Mouse (Mus musculus) neural tube, embryonic 12.5 days (tissue): ENCODE measurements around the gene Ascl1. TPM values are rescaled to one million over a fixed set of nuclear protein-coding genes. Genes with fewer than 3 reads are reported as not detected.

ENCODE experiments used
- ATAC-seq: fragments of 200-750 bp; cut with Nextera tagmentation; 2 replicates; pipeline ENCODE4 v1.8.0; 2017; ENCODE audit warnings: low read depth, mild to moderate bottlenecking, moderate TSS enrichment, moderate library complexity; ENCODE audit not compliant: low FRiP score
- H3K27ac ChIP-seq: fragments of 300-500 bp; sonication (generic); 2 replicates; pipeline ENCODE4 v1.5.1; 2016
- H3K27me3 ChIP-seq: fragments of 300-500 bp; sonication (generic); replicated peaks from 2 replicates; pipeline ENCODE4 v1.6.1; 2016; ENCODE audit warnings: mild to moderate bottlenecking
- H3K36me3 ChIP-seq: fragments of 300-500 bp; sonication (generic); 2 replicates; pipeline ENCODE4 v1.6.1; 2016; ENCODE audit warnings: mild to moderate bottlenecking
- H3K4me1 ChIP-seq: fragments of 300-500 bp; sonication (generic); 2 replicates; pipeline ENCODE4 v1.6.1; 2016
- H3K4me2 ChIP-seq: fragments of 300-500 bp; sonication (generic); replicated peaks from 2 replicates; pipeline ENCODE4 v1.6.1; 2016; ENCODE audit warnings: mild to moderate bottlenecking
- H3K4me3 ChIP-seq: fragments of 300-500 bp; sonication (generic); 2 replicates; pipeline ENCODE4 v1.5.1; 2016
- H3K9ac ChIP-seq: fragments of 300-500 bp; sonication (generic); 2 replicates; pipeline ENCODE4 v1.6.1; 2016; ENCODE audit warnings: mild to moderate bottlenecking
- H3K9me3 ChIP-seq: fragments of 300-500 bp; sonication (generic); 2 replicates; pipeline ENCODE4 v1.6.1; 2016; ENCODE audit warnings: mild to moderate bottlenecking
- WGBS: fragments of 180-500 bp; shearing (Covaris S2); methylation state at CpG from one replicate; pipeline ENCODE4 v1.1.7; 2016; 5-methylcytosine and 5-hydroxymethylcytosine counted together
- polyA plus RNA-seq: library from polyadenylated mRNA; unstranded; fragments of >200 nt; fragmentation: Nextera tagmentation; extraction: Ambion mirVana; gene quantifications from 2 replicates; pipeline ENCODE4 v1.2.1, GENCODE M21; 2016

Ascl1 gene
- polyA plus RNA-seq: 53.7 and 66.1 TPM in 2 replicates

DNA sequence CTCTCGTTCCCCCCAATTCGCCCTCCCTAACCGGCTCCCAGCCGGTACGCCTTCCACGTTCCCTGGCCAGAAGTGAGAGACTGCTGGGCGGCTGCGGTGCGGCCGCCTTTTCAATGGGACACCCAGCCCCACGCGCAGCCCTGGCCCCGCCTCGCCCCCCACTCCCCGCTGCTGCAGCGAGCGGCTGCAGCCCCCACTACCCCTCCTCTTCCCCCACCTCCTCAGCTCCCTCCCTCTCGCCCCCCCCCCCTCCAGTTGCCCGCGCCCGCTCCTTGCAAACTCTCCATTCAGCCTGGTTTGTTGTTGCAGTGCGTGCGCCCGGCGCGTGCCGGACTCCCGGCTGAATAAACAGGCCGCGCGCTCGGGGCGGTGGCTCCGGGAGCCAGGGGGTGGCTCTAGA, at the start of gene Ascl1:
TSS of gene Ascl1 (minus strand) at position 85 of the 400 bp plus-strand sequence.
- Histone ChIP-seq H3K9me3 (peaks cover 4% of the 10 kb centered on the region; the same call in 1 of the 2 replicates), H3K4me2 (peak within 1 kb of the TSS; percentile 78), H3K4me3 (peak within 1 kb of the TSS; percentile 63), H3K9ac (peak within 1 kb of the TSS; percentile 87), H3K4me1 (peaks cover 34% of the 10 kb centered on the region), H3K27ac (peak within 1 kb of the TSS; percentile 67), H3K36me3 (no peaks in the 10 kb centered on the region), H3K27me3 (peaks cover 28% of the 10 kb centered on the region)
- 0% methylated on average over 33 of the region's 34 CpGs for WGBS
- ATAC-seq: peak; percentile 56

- Histone ChIP-seq H3K27me3 (no peaks in the 10 kb centered on the region), H3K4me3 (no peak overlapping the region), H3K36me3 (no peaks in the 10 kb centered on the region), H3K9ac (no peak overlapping the region), H3K9me3 (no peaks in the 10 kb centered on the region), H3K4me1 (no peaks in the 10 kb centered on the region), H3K4me2 (no peak overlapping the region), H3K27ac (no peak overlapping the region)
- no peak for ATAC-seq
- 84% methylated on average over 1 of the region's 1 CpGs for WGBS
These were observed 40.7 kb upstream of the Ascl1 start for GRCm38 (mm10) chr10:87534172-87534571.

- no peak for ATAC-seq
- Histone ChIP-seq H3K4me1 (no peaks in the 10 kb centered on the region), H3K4me3 (no peak within 1 kb of the TSS), H3K27ac (no peak within 1 kb of the TSS), H3K4me2 (no peak within 1 kb of the TSS), H3K9me3 (no peaks in the 10 kb centered on the region), H3K9ac (no peak within 1 kb of the TSS), H3K27me3 (no peaks in the 10 kb centered on the region), H3K36me3 (no peaks in the 10 kb centered on the region)
- WGBS: 92% methylated on average over 5 of the region's 5 CpGs
These were observed 28.2 kb upstream of the Ascl1 start, which contains the start of gene Pah for GRCm38 (mm10) chr10:87521646-87522045. Gene Pah (plus strand): TSS chr10:87521795.

DNA sequence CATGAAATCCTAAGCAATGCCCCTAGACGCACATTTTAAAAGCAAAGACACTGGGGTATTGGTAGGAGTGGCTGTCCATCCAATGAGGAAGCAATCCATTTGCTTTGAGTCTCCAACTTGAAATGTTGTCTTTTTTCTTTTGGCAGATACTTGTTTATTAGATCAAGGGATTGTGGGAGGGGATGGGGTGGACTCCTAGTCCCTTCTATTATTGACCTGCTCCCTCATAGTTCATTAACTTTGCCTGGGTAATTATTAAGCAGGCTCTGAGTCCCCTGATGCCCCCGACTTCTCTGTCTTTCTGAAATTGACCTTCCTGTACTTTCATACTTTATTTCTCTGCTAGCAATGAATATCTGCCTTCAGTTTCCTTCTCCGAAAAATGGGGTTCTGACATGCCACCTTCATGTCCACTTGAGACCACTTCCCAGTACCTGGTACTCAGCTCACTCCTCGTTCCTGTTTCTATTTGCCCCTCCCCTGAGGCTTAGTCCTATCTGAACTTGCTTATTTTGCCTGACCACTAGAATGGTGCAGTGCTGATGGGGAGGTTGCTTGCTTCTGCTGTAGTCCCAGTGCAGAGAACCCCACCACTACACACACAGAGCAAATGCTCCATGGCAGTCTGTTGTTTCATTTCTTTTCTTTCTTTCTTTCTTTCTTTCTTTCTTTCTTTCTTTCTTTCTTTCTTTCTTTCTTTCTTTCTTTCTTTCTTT, 27.1 kb upstream of the Ascl1 start:
- Histone ChIP-seq H3K9ac (no peak overlapping the region), H3K36me3 (no peaks in the 10 kb centered on the region), H3K9me3 (no peaks in the 10 kb centered on the region), H3K4me1 (no peaks in the 10 kb centered on the region), H3K4me3 (no peak overlapping the region), H3K27me3 (no peaks in the 10 kb centered on the region), H3K27ac (no peak overlapping the region), H3K4me2 (no peak overlapping the region)
- no peak for ATAC-seq
- WGBS: 83% methylated on average over 4 of the region's 4 CpGs

- no peak overlapping the region for H3K4me2 ChIP-seq
- no peak for ATAC-seq
- H3K36me3 ChIP-seq: no peaks in the 10 kb centered on the region
- 90% methylated on average over 2 of the region's 2 CpGs for WGBS
- no peak overlapping the region for H3K4me3 ChIP-seq
- H3K4me1 ChIP-seq: no peaks in the 10 kb centered on the region
- no peaks in the 10 kb centered on the region for H3K9me3 ChIP-seq
- no peaks in the 10 kb centered on the region for H3K27me3 ChIP-seq
- H3K9ac ChIP-seq: no peak overlapping the region
- H3K27ac ChIP-seq: no peak overlapping the region
These were observed 25.1 kb upstream of the Ascl1 start for GRCm38 (mm10) chr10:87518585-87518984.

GRCm38 (mm10) chr10:87513052-87513451, 19.6 kb upstream of the Ascl1 start:
- no peak for ATAC-seq
- H3K9ac ChIP-seq: no peak overlapping the region
- no peaks in the 10 kb centered on the region for H3K9me3 ChIP-seq
- H3K4me1 ChIP-seq: no peaks in the 10 kb centered on the region
- no peak overlapping the region for H3K4me3 ChIP-seq
- no peak overlapping the region for H3K4me2 ChIP-seq
- H3K36me3 ChIP-seq: no peaks in the 10 kb centered on the region
- H3K27me3 ChIP-seq: no peaks in the 10 kb centered on the region
- no peak overlapping the region for H3K27ac ChIP-seq

- H3K36me3 ChIP-seq: no peaks in the 10 kb centered on the region
- H3K4me1 ChIP-seq: no peaks in the 10 kb centered on the region
- H3K9me3 ChIP-seq: no peaks in the 10 kb centered on the region
- WGBS: 92% methylated on average over 4 of the region's 4 CpGs
- H3K4me2 ChIP-seq: no peak overlapping the region
- no peak overlapping the region for H3K9ac ChIP-seq
- no peak overlapping the region for H3K4me3 ChIP-seq
- no peaks in the 10 kb centered on the region for H3K27me3 ChIP-seq
- no peak for ATAC-seq
- no peak overlapping the region for H3K27ac ChIP-seq
These were observed 15.1 kb upstream of the Ascl1 start for GRCm38 (mm10) chr10:87508581-87508980.

DNA sequence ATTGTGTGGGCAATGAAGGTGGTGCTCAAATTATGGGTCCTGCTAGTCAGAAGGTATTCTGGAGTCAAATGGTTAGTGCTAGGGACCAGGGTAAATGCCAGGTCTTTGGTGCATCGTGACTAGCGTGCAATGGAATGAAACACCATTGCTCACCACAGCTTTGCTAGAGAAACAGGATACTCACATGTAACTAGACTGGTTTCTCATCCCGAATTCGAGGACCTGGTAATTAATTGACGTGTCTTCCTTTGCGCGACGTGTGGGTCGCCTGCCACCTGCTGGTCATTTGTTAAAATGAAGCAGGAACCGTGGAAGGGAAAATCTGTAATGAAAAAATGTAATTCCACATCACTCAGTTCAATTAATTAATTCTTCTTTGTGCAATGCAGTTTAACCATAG, 10.5 kb upstream of the Ascl1 start:
- H3K9ac ChIP-seq: no peak overlapping the region
- WGBS: 2% methylated on average over 10 of the region's 10 CpGs
- no peak overlapping the region for H3K4me3 ChIP-seq
- H3K27ac ChIP-seq: no peak overlapping the region
- H3K4me1 ChIP-seq: peaks cover 17% of the 10 kb centered on the region
- no peak for ATAC-seq
- H3K27me3 ChIP-seq: peaks cover 11% of the 10 kb centered on the region; the same call in 1 of the 2 replicates
- H3K9me3 ChIP-seq: no peaks in the 10 kb centered on the region
- H3K36me3 ChIP-seq: no peaks in the 10 kb centered on the region
- H3K4me2 ChIP-seq: peak overlapping the region; percentile 33; the same call in 1 of the 2 replicates

GRCm38 (mm10) chr10:87502283-87502682, 8.8 kb upstream of the Ascl1 start:
- whole genome bisulfite sequencing: 11% methylated on average over 5 of the region's 5 CpGs
- Histone ChIP-seq H3K27ac (no peak overlapping the region), H3K36me3 (no peaks in the 10 kb centered on the region), H3K4me1 (peaks cover 17% of the 10 kb centered on the region), H3K9me3 (no peaks in the 10 kb centered on the region), H3K4me3 (no peak overlapping the region), H3K4me2 (peak overlapping the region; percentile 54), H3K9ac (no peak overlapping the region), H3K27me3 (peaks cover 16% of the 10 kb centered on the region)
- peak; percentile 37 for ATAC-seq

GRCm38 (mm10) chr10:87501659-87502042, 8.2 kb upstream of the Ascl1 start:
- peaks cover 22% of the 10 kb centered on the region for H3K27me3 ChIP-seq
- H3K9ac ChIP-seq: 0 out of 2 replicates have a peak overlapping the region, but pooled peaks have one; percentile 3
- 4% methylated on average over 7 of the region's 7 CpGs for WGBS

GRCm38 (mm10) chr10:87500926-87501658, 7.6 kb upstream of the Ascl1 start:
- H3K36me3 ChIP-seq: no peaks in the 10 kb centered on the region
- 3% methylated on average over 20 of the region's 20 CpGs for WGBS
- peak; percentile 76 for ATAC-seq
- no peak overlapping the region for H3K27ac ChIP-seq
- H3K9ac ChIP-seq: 0 out of 2 replicates have a peak overlapping the region, but pooled peaks have one; percentile 3
- H3K4me1 ChIP-seq: peaks cover 17% of the 10 kb centered on the region
- H3K27me3 ChIP-seq: peaks cover 24% of the 10 kb centered on the region
- H3K4me2 ChIP-seq: peak overlapping the region; percentile 54
- peak overlapping the region; percentile 9; the same call in 1 of the 2 replicates for H3K4me3 ChIP-seq
- peaks cover 2% of the 10 kb centered on the region; the same call in 1 of the 2 replicates for H3K9me3 ChIP-seq

More at GRCm38 (mm10) chr10:87501659-87502042, 8.2 kb upstream of the Ascl1 start:
- peak overlapping the region; percentile 54 for H3K4me2 ChIP-seq
- ATAC-seq: peak; percentile 39
- H3K4me1 ChIP-seq: peaks cover 17% of the 10 kb centered on the region
- H3K9me3 ChIP-seq: no peaks in the 10 kb centered on the region
- H3K4me3 ChIP-seq: peak overlapping the region; percentile 9; the same call in 1 of the 2 replicates
- H3K36me3 ChIP-seq: no peaks in the 10 kb centered on the region
- H3K27ac ChIP-seq: no peak overlapping the region

- ATAC-seq: no peak
- H3K4me1 ChIP-seq: peaks cover 29% of the 10 kb centered on the region
- no peaks in the 10 kb centered on the region for H3K36me3 ChIP-seq
- peaks cover 31% of the 10 kb centered on the region for H3K27me3 ChIP-seq
- H3K9ac ChIP-seq: no peak overlapping the region
- no peak overlapping the region for H3K4me3 ChIP-seq
- no peak overlapping the region for H3K27ac ChIP-seq
- peaks cover 4% of the 10 kb centered on the region; the same call in 1 of the 2 replicates for H3K9me3 ChIP-seq
- no peak overlapping the region for H3K4me2 ChIP-seq
- 88% methylated on average over 2 of the region's 2 CpGs for WGBS
These were observed 3.6 kb upstream of the Ascl1 start for GRCm38 (mm10) chr10:87497056-87497455.
